Mouse (Mus musculus) ES-E14 (cell line): Measurements from ENCODE around the gene Aplnr. TPM values are rescaled to one million over a fixed set of nuclear protein-coding genes. Genes with fewer than 3 reads are reported as not detected.

Experiments
- DNase-seq: peaks from one replicate; pipeline ENCODE4 v3.0.0-alpha.2; 2013; ENCODE audit warnings: low read depth, low spot score
- H3K27ac ChIP-seq: 2 replicates; pipeline ENCODE4 v1.5.1; 2012; ENCODE audit warnings: low read depth, mild to moderate bottlenecking, low read length, moderate library complexity, mixed read lengths; ENCODE audit not compliant: poor library complexity, insufficient read depth, severe bottlenecking
- H3K36me3 ChIP-seq: 2 replicates; pipeline ENCODE4 v1.6.1; 2012; ENCODE audit warnings: mild to moderate bottlenecking, low read length, moderate library complexity, mixed read lengths; ENCODE audit not compliant: control insufficient read depth, poor library complexity, insufficient read depth, severe bottlenecking
- H3K4me1 ChIP-seq, 2 experiments: fragments of 150-350 bp in 1 of 2; sonication (generic) in 1 of 2; 2 replicates each; pipeline ENCODE4 v1.6.1; 2012; ENCODE audit warnings: low read length in 2 of 2, mild to moderate bottlenecking in 1 of 2, mixed read lengths in 1 of 2; ENCODE audit not compliant: control insufficient read depth in 2 of 2, insufficient read depth in 2 of 2, poor library complexity in 1 of 2
- H3K4me3 ChIP-seq, 2 experiments: fragments of 150-350 bp in 1 of 2; sonication (generic) in 1 of 2; 2 replicates each; pipeline ENCODE4 v1.5.1; 2012; ENCODE audit warnings: low read length in 2 of 2, low read depth in 1 of 2, mild to moderate bottlenecking in 1 of 2, mixed read lengths in 1 of 2; ENCODE audit not compliant: insufficient read depth in 1 of 2, poor library complexity in 1 of 2, severe bottlenecking in 1 of 2
- H3K9ac ChIP-seq: 2 replicates; pipeline ENCODE4 v1.6.1; 2012; ENCODE audit warnings: low read depth, mild to moderate bottlenecking, low read length, mixed read lengths; ENCODE audit not compliant: poor library complexity, insufficient read depth, severe bottlenecking
- H3K9me3 ChIP-seq: fragments of 150-350 bp; sonication (generic); 2 replicates; pipeline ENCODE4 v1.6.1; 2012; ENCODE audit warnings: low read depth, mild to moderate bottlenecking, low read length; ENCODE audit not compliant: control insufficient read depth, insufficient read depth
- CHD2 ChIP-seq: IDR thresholded peaks from 2 replicates; pipeline ENCODE4 v1.6.1; 2014; ENCODE audit warnings: mild to moderate bottlenecking, low read depth, low read length, inconsistent platforms
- HCFC1 ChIP-seq: IDR thresholded peaks from 2 replicates; pipeline ENCODE4 v1.6.1; 2012; ENCODE audit warnings: low read length, inconsistent platforms, borderline replicate concordance; ENCODE audit not compliant: insufficient read depth
- MAFK ChIP-seq: IDR thresholded peaks from 2 replicates; pipeline ENCODE4 v1.6.1; 2014; ENCODE audit warnings: mild to moderate bottlenecking, low read depth, low read length, inconsistent platforms; ENCODE audit not compliant: insufficient read depth
- ZC3H11A ChIP-seq: IDR thresholded peaks from 2 replicates; pipeline ENCODE4 v1.6.1; 2012; ENCODE audit warnings: low read depth, mild to moderate bottlenecking, inconsistent platforms, low read length, borderline replicate concordance
- ZNF384 ChIP-seq: IDR thresholded peaks from 2 replicates; pipeline ENCODE4 v1.6.1; 2012; ENCODE audit warnings: low read depth, low read length, inconsistent platforms
- in situ Hi-C, 2 experiments: fragments of 600-800 bp; cut with MboI; formaldehyde crosslinking; loops; one replicate each; pipeline ENCODE4 v1.15.1; 2025; ENCODE audit warnings: low sequenced_read_pairs in 2 of 2, inconsistent platforms in 1 of 2; ENCODE audit not compliant: unreplicated experiment in 2 of 2
- total RNA-seq: library from RNA; depleted of rRNA; stranded (reverse); fragments of 300-350 nt; gene quantifications from 2 replicates; pipeline ENCODE4 v1.2.3, GENCODE M21; 2012

The Aplnr gene
- total RNA-seq, 1 experiment = 0.40 TPM

DNA sequence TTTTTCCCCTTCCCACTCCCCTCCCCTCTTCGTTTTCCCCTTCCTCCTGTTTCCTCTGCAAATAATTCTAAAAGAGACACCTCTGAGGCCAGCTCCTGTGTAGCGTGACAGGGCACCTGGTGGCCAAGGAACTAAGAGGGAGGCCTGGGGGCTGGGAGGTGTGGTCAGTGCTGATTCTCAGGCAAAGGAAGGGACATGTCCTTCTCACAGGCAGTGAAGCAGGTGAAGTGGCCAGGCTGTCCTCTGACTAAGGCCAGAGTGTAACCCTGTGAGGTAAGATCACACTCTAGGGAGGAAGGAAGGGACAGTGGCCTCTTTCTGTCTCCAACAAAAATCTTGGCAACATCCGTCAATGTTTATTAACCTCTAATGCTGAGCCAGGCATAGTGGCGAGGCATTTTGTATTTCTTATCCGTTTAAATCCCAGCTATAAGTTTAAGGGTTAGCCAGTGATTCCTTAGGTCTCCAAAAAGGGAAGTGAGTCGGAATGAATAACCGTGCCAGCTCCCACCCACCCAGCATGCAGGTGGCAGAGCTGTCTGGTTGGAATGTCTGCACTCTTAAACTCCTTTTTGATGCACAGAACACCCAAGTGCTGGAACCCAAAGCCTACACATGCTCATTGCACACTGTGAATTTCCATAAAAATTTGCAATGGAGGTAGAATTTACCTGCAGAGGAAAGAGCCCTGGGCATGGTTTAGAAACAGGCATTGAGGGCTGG lies 29.8 kb upstream of the Aplnr start:
- in situ Hi-C loops = no loop called here
- Histone ChIP-seq H3K36me3 (no peaks in the 10 kb centered on the region), H3K27ac (no peak overlapping the region), H3K4me1 (no peaks in the 10 kb centered on the region), H3K4me3 (no peak overlapping the region), H3K9ac (no peak overlapping the region), H3K9me3 (no peaks in the 10 kb centered on the region)
- no peak for DNase-seq
- TF ChIP-seq CHD2 (no peak), MAFK (no peak), ZNF384 (no peak), HCFC1 (no peak), ZC3H11A (no peak)

DNA sequence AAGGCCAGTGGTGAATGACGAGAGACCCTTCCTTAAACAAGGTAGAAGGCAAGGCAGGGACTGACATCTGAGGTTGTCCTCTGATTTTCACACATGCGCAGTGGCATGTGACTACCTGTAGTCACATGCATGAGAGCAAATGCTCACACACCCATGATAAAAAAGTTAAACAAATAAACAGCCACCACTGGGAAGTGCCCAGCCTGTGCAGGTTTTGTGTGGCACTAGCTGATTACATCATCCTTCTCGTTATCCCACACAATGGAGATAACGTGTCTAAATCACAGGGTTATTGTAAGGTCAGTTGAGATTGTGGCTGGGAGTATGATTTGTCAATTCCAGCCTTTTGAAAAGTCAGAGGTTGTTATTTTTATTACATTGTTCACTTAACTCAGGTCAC lies 29.1 kb upstream of the Aplnr start:
- in situ Hi-C loops = no loop called here
- TF ChIP-seq CHD2 = no peak
- TF ChIP-seq ZNF384 = no peak
- TF ChIP-seq MAFK = no peak
- TF ChIP-seq HCFC1 = no peak
- no peak for TF ChIP-seq ZC3H11A
- Histone ChIP-seq H3K9ac (no peak overlapping the region), H3K4me3 (no peak overlapping the region), H3K9me3 (no peaks in the 10 kb centered on the region), H3K27ac (no peak overlapping the region), H3K4me1 (no peaks in the 10 kb centered on the region), H3K36me3 (no peaks in the 10 kb centered on the region)
- no peak for DNase-seq

DNA sequence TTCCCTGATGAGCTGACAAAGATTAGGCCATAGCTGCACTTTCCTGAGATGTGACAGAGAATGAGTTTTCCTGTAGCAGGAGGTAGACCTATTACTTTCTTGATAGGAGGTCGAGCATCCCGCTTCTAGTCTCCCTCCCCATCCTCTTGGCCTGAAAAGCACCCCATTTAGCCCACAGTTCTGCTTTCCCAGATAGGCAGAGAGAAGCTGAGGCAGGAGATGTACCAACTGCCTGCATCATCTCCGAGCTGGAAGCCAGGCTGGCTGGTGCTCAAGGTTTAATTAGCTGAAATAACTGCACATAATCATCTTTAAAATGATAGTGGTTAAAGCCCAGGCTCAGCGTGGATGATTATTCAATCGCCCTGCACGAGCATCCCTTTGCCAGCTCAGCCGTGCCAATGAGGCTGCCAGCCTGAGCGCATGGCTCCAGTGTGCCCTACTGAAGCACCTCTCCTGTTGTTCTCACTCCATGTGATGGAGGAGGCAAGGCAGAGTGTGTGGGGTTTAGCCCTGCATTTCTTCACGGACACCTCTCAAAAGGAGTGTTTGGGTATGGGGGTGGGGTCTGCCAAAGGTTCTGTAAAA lies 25.6 kb upstream of the Aplnr start:
- in situ Hi-C loops = no loop called here
- TF ChIP-seq CHD2 (no peak), MAFK (no peak), HCFC1 (no peak), ZNF384 (no peak), ZC3H11A (no peak)
- DNase-seq = no peak
- Histone ChIP-seq H3K9ac (no peak overlapping the region), H3K4me3 (no peak overlapping the region), H3K4me1 (no peaks in the 10 kb centered on the region), H3K27ac (no peak overlapping the region), H3K9me3 (no peaks in the 10 kb centered on the region), H3K36me3 (no peaks in the 10 kb centered on the region)

DNA sequence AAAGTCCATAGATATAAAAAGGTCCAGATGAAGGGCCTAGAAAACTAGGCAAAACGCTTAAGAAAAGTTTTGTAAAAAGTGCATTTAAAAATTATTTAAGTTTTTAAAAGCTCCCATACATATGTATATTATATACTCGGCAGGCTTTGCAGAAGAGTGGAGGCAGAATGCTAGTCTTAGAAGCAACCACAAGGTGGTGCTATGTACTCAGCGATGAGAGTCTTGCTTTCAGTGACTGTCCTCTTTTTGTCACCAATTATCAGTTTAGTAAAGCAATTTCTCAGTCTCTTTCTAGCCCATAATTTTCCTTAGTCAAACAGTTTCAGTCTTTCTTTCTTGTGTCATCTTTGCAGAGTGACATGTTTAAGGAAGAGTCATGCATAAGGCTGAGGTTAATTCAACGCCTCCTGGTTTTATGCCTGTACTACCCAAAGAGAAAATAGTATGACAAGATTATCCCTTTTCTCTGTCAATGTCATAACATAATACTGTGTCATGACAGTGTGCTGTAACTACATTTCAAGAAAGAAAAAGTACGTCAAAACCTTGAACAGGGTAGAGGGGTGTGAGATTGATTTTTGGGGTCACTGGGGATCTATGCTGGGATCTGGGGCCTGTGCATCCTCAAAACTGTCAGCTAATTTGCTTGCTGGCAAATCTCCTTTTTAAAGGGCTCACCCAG lies 12.7 kb upstream of the Aplnr start:
- in situ Hi-C loops = loop anchor here (5.0 to 10.0 kb wide), 3 partner anchors 121 to 441 kb away; no protein-coding TSS in a partner anchor

More for the DNA sequence above, 12.7 kb upstream of the Aplnr start:
- H3K36me3 ChIP-seq = no peaks in the 10 kb centered on the region
- no peaks in the 10 kb centered on the region for H3K4me1 ChIP-seq
- H3K4me3 ChIP-seq = no peak overlapping the region
- H3K27ac ChIP-seq = no peak overlapping the region
- no peak overlapping the region for H3K9ac ChIP-seq
- H3K9me3 ChIP-seq = no peaks in the 10 kb centered on the region
- DNase-seq = peak; percentile 40
- TF ChIP-seq ZC3H11A = peak; percentile 88
- TF ChIP-seq ZNF384 = no peak
- TF ChIP-seq MAFK = no peak
